Mouse (Mus musculus): Measurements from ENCODE around the gene Olfr432. TPM values are rescaled to one million over a fixed set of nuclear protein-coding genes. Genes with fewer than 3 reads are reported as not detected.
"Not testable (repeated sequence)": the region's sequence is repeated elsewhere in the genome, so short reads cannot be mapped to it uniquely, and the experiment has no call there.

Gene Olfr432
- polyA plus RNA-seq (2012; rRNA removed) = not detected in 2 replicates

GRCm38 (mm10) chr1:174048893-174049292 lies at the start of gene Olfr432:
TSS of gene Olfr432 (plus strand) at chr1:174049205.
- TF ChIP-seq CTCF (IDR thresholded peaks at IDR 0.05; ENCODE audit: borderline replicate concordance, extremely low read depth, insufficient read depth, insufficient read length) (no peak), POLR2A (IDR thresholded peaks at IDR 0.05; ENCODE audit: borderline replicate concordance, extremely low read depth, insufficient read depth, insufficient read length, poor library complexity, severe bottlenecking) (no peak)
- no peak for DNase-seq (ENCODE audit: low read depth)

GRCm38 (mm10) chr1:174004352-174005109 lies 44.5 kb upstream of the Olfr432 start:
- not testable (repeated sequence) for DNase-seq (ENCODE audit: low read depth)

GRCm38 (mm10) chr1:174007050-174007449 lies 42.0 kb upstream of the Olfr432 start:
- DNase-seq (ENCODE audit: low read depth) = not testable (repeated sequence)

GRCm38 (mm10) chr1:174031698-174032097 lies 17.3 kb upstream of the Olfr432 start, which contains the start of gene Ifi205:
TSS of gene Ifi205 (minus strand) at chr1:174031810.
- no peak for TF ChIP-seq CTCF (IDR thresholded peaks at IDR 0.05; ENCODE audit: borderline replicate concordance, extremely low read depth, insufficient read depth, insufficient read length)

GRCm38 (mm10) chr1:174035841-174036240 lies 13.2 kb upstream of the Olfr432 start:
- DNase-seq (ENCODE audit: low read depth) = peak; percentile 1
- no peak for TF ChIP-seq CTCF (IDR thresholded peaks at IDR 0.05; ENCODE audit: borderline replicate concordance, extremely low read depth, insufficient read depth, insufficient read length)
- TF ChIP-seq POLR2A (IDR thresholded peaks at IDR 0.05; ENCODE audit: borderline replicate concordance, extremely low read depth, insufficient read depth, insufficient read length, poor library complexity, severe bottlenecking) = no peak

More at GRCm38 (mm10) chr1:174031698-174032097, 17.3 kb upstream of the Olfr432 start, which contains the start of gene Ifi205:
- DNase-seq (ENCODE audit: low read depth) = no peak

- TF ChIP-seq CTCF (IDR thresholded peaks at IDR 0.05; ENCODE audit: borderline replicate concordance, extremely low read depth, insufficient read depth, insufficient read length) (no peak), POLR2A (IDR thresholded peaks at IDR 0.05; ENCODE audit: borderline replicate concordance, extremely low read depth, insufficient read depth, insufficient read length, poor library complexity, severe bottlenecking) (no peak)
- no peak for DNase-seq (ENCODE audit: low read depth)
These were observed 10.5 kb upstream of the Olfr432 start for GRCm38 (mm10) chr1:174038480-174038879.

- no peak for DNase-seq (ENCODE audit: low read depth)
- TF ChIP-seq CTCF (IDR thresholded peaks at IDR 0.05; ENCODE audit: borderline replicate concordance, extremely low read depth, insufficient read depth, insufficient read length) = no peak
- no peak for TF ChIP-seq POLR2A (IDR thresholded peaks at IDR 0.05; ENCODE audit: borderline replicate concordance, extremely low read depth, insufficient read depth, insufficient read length, poor library complexity, severe bottlenecking)
These were observed 8.4 kb upstream of the Olfr432 start, which contains the start of gene Olfr433 for GRCm38 (mm10) chr1:174040523-174041177. TSS of gene Olfr433 (plus strand) at chr1:174040705.

GRCm38 (mm10) chr1:174042091-174042884 lies 6.7 kb upstream of the Olfr432 start:
- DNase-seq (ENCODE audit: low read depth) = not testable (repeated sequence)

- TF ChIP-seq POLR2A (IDR thresholded peaks at IDR 0.05; ENCODE audit: borderline replicate concordance, extremely low read depth, insufficient read depth, insufficient read length, poor library complexity, severe bottlenecking) (no peak), CTCF (IDR thresholded peaks at IDR 0.05; ENCODE audit: borderline replicate concordance, extremely low read depth, insufficient read depth, insufficient read length) (no peak)
- DNase-seq (ENCODE audit: low read depth) = no peak
These were observed 4.6 kb upstream of the Olfr432 start for GRCm38 (mm10) chr1:174044431-174044830.

- DNase-seq (ENCODE audit: low read depth) = not testable (repeated sequence)
These were observed 778 bp upstream of the Olfr432 start for GRCm38 (mm10) chr1:174048227-174048626.

- not testable (repeated sequence) for DNase-seq (ENCODE audit: low read depth)
These were observed 352 bp downstream of the Olfr432 start for GRCm38 (mm10) chr1:174049357-174049756.

GRCm38 (mm10) chr1:174050532-174050931 lies 1.5 kb downstream of the Olfr432 start:
- TF ChIP-seq POLR2A (IDR thresholded peaks at IDR 0.05; ENCODE audit: borderline replicate concordance, extremely low read depth, insufficient read depth, insufficient read length, poor library complexity, severe bottlenecking) = no peak
- DNase-seq (ENCODE audit: low read depth) = no peak

- TF ChIP-seq CTCF (IDR thresholded peaks at IDR 0.05; ENCODE audit: borderline replicate concordance, extremely low read depth, insufficient read depth, insufficient read length) (no peak), POLR2A (IDR thresholded peaks at IDR 0.05; ENCODE audit: borderline replicate concordance, extremely low read depth, insufficient read depth, insufficient read length, poor library complexity, severe bottlenecking) (no peak)
- DNase-seq (ENCODE audit: low read depth) = no peak
These were observed 2.5 kb downstream of the Olfr432 start for GRCm38 (mm10) chr1:174051515-174051914.
